Mouse (Mus musculus): ENCODE data around the gene Zfp706.

The Zfp706 gene

DNA sequence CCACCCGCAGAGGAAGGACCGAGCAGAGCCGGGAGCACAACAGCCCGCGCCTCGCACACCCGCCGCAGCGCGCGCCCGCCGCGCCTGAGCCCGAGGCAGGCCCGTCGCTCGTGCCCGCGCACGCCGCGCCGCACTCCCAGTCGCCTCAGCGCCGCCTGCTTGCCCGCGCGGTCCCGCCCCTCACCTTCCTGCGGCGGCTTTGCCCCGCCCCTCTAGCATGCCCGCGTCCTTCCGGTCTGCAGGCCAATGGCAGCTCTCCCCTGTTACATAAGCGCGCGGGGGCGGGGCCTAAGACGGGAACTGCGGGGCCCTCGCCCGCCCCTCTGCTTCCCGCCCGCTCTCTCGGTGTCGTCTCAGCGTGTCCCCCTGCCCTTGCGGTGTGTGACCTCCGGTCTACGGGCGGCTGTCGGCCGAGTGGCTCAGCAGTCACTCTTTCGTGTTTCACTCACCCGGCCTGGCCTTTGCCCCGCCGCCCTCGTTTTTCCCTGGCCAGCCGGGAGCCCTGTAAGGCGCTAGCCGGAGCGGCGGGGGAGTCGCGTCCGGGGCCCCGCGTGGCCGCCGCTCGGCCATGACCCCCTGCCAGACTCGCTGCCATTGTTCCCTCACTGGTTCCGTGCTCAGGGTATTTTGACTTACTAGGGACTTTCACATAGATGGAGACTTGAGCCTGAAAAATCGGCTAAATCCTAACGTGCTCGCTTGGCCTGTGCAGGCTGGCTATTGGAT is at the start of gene Zfp706:
Gene Zfp706 (minus strand): TSS at position 541 of the 726 bp plus-strand sequence.
- DNase-seq, result peak; percentile 100

DNA sequence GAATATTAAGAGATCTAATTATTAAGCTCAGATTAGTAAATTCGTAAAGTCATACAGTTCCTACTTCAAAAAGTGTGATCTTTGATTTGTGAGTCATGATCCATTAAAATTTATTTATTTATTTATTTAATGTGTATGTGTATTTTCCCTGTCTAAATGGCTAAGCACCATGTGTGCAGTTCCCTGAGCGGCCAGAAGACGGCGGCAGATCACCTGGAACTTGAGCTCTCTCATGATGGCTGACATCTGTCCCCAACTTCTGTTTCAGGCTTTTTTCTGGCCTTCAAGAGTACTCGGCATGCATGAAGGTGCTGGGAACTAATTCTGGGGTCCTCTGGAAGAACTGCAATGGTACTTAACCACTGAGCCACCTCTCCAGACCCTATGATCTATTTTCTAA is 47.0 kb upstream of the Zfp706 start:
- no peak for DNase-seq

DNA sequence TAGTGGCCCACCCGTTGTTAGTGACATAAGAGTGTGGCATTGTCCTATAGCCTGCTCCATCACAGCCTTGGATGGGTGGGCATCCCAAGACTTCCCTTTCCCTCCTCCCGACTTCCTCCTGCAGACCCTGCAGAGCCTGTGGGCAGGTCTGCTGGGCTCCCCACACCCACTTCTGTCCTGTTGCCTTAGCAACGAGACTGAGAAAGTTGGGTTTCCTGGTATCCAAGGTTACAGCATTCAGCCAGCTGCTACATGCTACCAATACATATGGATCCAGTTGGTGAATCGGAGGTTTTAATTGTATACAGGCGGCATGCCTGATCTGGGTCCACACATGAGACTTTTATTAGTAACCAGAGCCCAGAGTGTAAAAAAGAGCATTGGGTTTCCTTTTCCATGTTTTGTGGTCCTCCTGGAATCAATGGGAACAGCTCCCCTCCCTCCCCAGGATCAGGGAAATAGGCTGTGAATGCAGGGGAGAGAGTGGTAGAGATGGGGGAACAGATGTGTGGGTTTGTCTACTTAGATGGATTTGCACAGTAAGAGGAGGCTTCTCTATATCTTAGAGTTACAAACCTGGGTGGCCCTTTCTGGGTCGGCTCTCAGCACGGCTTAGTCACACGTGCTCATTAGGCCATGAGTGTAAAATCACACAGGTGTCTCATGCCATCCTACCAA is 45.7 kb upstream of the Zfp706 start:
- no peak for DNase-seq

DNA sequence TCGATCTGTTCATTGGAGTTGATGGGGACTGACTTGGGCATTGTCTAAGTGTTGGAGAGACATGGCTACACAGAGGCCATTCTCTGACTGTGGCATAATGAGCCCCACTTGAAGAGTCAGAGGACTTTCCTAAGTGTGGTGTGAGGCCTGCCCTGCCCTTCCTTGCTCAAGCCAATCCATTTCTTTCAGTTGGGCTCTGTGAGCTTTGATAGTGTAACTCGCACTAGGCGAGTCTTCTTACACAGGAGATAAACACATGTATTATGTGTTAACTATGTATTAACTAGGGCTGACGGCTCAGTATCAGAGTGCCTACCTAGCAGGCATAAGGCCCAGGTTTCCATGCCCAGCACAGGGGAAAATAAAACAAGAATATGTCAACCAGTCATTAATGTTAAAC is 39.8 kb upstream of the Zfp706 start:
- DNase-seq, result no peak

DNA sequence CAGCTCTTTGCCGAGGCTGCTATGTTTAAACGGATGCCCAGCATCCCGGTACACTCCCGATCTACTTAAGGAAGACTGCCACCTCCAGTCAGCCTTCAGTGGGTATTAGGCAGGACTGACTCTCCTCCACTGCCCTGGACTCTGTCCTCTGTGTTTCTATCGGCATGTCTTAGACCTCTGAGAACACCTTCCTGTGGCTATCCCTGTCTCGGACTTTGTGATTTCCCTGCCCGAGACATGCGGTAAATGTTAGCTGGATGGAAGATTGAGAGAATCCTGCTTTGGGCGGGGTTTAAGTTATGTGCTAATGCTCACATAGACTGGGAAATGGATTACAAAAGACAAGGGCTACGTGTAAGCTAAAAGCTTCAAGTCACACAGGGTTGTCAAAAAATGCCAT is 39.0 kb upstream of the Zfp706 start:
- DNase-seq, result no peak

DNA sequence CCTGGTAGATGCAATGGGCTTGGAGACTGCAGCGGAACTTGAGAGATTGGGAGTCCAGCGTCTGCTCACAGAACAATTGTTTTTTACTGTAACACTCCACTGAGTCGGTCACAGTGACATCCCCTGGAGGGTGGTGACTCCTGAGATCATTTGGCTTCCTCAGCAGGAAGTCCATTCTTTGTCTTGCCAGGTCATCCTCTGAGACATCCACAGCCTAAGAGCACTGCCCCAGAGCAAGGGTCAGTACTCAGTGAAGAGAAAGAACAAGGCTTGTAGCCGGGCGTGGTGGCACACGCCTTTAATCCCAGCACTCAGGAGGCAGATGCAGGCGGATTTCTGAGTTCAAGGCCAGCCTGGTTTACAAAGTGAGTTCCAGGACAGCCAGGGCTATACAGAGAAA is 38.6 kb upstream of the Zfp706 start:
- no peak for DNase-seq

DNA sequence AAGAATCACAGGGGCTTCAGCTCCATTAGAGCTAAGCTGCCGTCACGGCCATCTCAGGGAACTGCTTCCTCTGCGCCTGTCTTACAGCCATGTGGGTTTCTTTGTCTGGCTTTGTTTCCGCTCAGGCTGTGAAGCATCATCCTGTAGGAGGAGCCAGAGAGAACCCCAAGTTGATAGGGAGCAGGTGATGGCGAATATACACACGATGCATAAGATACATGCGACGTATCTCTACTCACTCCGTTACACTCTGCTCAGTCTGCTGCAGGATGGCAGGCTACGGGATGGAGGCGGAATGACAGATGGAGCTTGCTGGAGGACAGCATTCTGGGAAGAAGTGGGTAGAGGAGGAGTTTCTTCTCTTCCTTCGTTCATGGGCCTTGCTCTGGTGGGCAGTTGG is 37.9 kb upstream of the Zfp706 start:
- DNase-seq, result no peak

DNA sequence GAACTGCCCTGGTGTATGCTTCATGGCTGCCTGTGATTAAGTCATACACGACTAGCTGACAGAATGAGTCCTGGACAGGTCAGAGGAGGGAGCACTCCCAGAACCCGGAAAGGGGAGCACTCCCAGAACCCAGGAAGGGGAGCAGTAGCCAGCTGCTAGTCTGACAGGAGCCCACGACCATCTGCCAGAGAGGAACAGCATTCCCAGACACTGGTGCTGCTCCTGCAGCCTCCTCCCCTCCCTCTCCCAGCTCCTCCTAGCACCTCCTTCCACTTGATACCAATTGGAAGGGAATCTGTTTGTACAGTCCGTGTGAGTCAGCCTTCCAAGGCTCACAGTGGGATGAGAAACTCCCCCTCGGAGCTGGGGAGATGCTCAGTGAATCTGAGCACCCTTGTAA is 35.0 kb upstream of the Zfp706 start:
- no peak for DNase-seq

DNA sequence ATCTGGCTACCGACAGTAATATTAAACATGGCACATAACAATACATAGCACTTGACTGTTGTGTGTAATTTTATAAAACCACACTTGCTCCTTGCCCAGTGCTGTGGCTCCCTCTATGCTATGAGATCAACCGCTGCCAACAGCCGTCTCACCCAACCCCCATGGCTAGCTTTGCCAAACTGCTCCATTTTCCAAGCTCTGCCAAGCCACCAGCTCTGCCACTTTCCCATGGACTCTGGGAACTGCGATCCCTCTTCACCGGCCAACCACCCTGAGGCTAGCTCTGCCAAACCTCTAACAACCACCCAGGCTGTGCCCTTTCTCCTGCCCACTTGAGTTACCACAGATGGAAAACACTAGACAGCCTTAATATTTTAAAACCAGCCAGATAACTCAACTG is 33.6 kb upstream of the Zfp706 start:
- DNase-seq, result no peak

DNA sequence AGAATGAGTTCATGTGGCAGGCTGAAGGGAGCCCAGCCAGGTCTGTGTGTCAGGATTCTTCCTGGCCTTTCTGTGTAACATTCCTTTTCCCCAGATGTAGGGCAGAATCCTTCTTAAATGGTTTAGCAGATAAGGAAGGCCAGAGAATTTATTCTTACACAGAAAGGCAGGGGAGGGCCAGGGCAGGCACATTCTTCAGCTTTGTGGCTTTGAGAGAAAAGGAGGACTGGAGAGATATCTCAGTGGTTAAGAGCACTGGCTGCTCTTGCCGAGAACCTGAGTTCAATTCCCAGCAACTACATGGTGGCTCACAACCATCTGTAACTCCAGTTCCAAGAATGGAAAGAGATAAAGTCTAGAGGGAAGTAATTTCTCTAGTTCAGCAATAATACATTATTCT is 31.1 kb upstream of the Zfp706 start:
- no peak for DNase-seq

DNA sequence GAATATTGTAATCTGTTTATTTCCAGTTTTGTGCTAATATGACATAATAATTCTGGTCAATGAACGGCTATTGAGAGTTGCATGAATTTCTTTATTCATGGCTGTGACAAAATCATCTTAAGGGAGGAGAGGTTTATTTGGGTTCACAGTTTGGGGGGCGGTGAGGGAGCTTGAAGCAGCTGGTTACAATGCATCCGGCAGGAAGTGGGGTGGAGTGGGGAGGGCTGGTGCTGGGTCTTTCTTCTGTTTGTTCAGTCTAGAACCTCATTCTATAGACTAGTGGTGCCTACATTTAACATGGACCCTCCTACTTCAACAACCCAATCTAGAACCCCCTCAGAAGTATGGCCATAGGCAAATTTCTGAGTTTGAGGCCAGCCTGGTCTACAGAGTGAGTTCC is 30.1 kb upstream of the Zfp706 start:
- DNase-seq, result no peak

DNA sequence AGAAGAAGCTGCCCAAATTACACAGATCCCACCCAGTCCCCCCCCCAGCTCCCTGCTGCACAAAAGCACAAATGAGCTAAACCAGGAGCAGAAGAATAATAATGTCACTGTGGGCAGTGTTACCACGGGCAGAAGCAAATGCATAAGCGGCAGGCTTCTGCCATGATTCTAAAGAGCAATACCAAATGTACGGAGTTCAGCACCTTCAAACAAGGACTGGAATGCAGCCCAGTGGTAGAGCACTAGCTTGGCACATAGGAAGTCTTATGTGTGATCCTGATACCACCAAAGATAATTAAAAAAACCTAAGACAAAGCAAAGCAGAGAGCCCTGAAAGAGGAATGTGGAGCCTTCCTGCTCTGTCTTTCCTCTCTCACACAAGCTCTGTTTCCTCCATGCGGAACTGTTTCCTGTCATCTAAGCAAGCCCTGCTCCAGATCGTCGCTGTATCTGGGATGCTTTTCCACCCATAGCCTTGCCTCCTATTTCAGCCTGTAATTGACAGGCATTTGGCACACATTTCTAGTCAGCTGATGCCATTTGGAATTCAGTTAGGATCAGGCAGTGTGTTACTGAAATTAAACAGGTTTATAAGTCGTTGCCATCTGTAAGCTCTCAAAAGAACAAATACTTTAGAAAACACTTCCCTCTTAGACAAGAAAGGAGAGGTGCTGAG is 29.0 kb upstream of the Zfp706 start:
- DNase-seq, result no peak

DNA sequence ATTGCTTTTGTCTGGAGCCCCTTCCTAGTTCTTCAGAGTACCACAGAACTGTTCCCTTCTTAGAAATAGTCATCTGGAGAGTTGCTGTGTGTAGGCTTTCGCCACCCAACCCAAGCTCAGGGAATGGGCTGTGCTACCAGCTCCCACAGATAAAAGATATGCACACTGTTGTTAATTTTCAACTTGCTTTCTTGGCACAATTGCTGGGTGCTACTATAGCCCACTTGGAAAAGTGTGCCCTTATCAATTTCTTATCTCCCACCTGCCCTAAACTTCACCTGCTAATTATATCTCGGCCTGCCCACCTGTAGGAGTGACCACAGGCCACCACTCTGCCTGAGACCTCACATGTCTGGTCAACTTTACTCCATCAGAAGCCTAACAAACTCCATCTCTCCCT is 26.6 kb upstream of the Zfp706 start:
- DNase-seq, result no peak

DNA sequence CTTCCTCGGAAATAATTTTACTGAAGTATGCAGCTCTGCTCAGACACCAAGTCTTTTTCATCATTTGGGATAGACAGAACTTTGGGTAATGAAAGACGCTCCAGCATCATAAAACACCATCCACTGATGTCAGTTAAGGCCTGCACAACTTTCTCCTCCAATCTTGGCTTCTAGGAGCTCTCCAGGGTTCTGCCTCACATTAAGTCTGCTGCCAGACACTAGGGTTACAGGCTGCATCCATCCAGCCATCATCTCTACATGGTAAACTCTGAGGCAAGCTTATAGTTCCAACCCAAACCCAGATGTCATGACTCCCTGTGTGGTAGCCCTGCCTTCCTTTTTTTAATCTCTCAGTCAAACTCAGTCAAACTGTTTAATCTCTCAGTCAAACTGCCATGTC is 25.9 kb upstream of the Zfp706 start:
- no peak for DNase-seq

DNA sequence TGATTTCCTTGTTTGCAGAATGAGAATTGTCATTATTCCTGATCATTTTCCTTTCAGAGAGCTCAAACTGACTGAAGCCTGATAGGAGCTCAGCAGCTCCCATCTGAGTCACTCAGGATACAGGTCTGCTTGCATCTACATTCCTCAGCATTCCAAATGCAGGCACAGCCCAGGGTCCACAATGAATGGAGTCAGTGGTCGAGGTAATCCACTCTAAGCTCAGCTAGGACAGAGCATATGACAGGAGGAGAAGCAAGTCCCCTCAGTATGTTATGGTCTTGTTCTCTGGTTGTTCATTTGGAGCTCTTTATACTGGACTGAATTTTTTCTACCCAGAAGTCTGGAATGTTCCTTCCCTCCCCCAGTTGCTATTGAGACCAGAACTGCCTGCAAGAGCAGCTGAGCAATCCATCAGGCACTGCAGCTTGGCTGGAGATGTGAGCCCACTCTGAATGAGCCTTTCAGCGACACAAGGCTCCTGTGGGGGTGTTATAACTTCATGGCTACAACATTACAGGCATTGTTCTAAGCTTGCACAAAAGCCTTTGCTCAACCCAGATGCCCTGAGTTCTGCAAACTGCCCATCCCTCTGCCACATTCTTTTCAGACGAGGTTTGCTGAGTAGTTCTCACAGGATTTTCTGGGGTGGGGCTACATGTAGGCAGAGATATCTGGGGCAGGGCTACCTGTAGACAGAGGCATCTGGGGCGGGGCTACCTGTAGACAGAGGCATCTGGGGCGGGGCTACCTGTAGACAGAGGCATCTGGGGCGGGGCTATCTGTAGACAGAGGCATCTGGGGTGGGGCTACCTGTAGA is 24.0 kb upstream of the Zfp706 start:
- DNase-seq, result no peak

DNA sequence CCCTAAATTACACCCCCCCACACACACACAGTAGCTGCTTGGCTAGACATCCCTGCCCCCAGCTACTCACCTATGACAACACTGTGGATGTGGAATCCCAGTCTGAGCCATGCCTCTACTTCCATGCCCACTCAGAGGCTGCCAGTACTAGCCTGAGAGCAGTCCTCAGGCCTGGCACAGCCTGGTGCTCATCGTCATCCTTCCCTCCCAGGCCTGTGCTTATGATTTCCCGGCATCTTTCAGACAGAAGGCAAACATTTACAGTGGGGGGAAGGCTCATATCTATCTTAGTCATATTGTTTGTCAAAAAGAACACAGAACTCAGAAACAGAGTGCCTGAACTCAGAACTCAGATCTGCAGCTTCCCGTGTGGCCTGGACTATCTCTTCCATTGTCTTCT is 23.4 kb upstream of the Zfp706 start:
- no peak for DNase-seq

DNA sequence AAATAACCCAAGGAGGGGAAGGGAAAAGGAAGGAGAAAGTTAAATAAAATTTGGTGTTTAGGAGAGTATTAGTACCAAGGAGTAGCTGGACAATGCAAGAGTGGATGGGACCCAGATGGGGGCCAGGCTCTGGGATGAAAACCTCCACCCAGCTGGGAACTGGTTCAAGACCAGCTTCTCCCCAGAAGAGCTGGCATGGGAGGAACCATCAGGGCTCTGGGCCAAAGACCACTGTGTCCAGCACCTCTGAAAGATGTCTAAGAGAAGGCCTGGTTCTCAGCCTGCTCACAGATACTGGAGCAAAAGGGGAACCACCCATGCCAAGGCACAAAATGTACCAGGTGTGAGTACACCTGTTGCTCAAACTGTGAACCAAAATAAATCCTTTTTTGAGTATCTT is 20.4 kb upstream of the Zfp706 start:
- DNase-seq, result no peak

DNA sequence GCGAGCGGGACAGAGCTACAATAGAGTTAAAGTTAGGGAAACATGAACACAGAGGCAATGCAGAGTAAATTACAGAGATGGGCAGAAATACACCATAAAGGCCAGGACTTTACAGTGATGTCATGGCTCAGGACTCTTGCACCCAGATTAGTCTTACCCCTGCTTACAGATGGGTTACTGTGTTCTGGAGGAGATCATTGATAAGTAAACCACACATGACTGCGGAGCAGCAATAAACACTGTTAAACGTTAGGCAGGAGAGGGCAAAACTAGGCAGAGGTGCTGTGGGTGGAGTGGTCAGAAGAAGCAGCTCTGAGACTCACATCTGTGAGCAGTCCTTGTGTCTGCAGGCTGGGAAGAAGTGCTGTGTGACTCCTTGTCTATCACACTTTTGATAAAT is 18.9 kb upstream of the Zfp706 start:
- no peak for DNase-seq

DNA sequence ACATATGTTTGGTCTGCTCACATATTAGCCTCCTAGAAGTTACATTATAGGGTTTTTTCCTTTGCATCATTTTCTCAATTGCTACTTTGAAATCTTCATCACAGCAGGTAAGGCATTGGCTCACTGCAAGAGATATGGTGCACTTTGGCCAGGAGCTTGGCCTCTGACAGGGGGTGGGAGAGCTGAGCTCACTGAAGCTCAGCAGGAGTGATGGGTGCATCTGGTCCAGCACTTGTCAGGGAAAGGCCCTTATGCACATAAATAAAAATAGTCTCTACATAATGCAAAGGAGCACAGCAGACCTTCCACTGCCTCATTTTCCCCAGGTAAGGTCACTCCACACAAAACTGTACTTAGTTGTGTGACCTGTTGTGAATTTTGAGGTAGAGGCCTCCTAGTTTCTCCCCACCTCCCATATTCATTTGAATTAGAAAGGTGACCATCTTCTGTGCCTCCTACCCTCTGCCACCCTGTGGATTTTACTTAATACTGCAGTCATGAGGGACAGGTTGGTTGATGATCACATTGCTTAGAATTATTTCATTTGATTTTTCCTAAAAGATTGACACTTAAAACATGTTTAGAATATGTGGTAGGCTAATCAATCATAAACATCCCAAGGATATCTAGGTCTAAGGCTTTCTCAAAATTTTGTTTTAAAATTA is 13.1 kb upstream of the Zfp706 start:
- no peak for DNase-seq

DNA sequence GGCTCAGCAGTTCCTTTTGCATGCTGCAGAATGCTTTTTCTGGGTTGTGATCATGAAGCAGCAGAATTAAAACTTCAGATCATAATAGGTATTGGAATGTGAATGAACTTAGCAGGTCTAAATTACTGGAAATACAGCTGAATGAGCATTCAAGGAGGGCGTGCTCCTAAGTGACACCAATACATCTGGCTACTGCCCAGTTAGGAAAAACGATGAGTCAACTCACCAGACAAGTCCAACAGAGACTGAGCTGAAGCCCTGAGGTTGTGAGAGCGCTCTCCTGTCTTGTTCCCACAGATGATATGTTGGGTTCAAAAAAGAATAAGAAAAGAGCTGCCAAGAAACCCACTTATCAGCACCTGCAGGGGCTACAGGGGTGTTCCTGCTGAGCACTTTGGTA is 11.9 kb upstream of the Zfp706 start:
- no peak for DNase-seq

DNA sequence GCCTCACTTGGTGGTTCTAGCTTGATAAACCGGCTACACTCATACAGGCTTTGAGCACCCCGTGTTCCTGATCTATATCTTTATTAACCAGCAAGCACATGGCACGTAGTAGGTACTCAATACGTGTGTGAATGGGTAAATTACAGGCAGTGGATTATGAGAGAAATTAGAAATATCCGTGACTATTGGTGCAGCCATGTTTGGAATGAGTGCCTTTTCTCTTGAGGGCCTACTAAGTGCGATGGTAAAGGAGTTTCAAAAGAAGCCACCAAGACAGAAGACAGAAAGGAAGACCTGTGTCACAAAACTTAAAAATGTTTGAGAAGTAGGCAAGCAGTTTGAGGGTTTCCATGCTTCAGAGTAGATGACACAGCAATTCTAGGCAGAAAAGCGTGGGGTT is 4.3 kb upstream of the Zfp706 start:
- DNase-seq, result no peak

DNA sequence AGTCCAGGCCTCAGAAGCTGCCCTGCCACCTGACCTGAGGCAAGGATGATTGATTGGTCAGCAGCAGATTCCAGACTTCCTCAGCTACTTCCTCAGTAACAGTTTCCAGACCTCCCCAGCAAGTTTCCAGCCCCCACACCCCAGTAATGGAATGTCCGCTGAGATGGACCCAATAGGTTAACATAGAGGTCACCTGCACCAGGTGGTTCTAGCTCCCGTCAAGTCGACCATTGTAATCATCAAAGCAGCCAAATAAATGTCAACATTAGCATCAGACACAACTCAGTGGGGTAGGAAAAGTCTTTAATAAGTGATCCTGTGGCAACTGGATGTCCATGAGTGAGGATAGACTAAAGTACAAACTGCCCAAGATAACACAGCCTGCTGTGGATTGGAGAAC is 3.7 kb upstream of the Zfp706 start:
- DNase-seq, result no peak

DNA sequence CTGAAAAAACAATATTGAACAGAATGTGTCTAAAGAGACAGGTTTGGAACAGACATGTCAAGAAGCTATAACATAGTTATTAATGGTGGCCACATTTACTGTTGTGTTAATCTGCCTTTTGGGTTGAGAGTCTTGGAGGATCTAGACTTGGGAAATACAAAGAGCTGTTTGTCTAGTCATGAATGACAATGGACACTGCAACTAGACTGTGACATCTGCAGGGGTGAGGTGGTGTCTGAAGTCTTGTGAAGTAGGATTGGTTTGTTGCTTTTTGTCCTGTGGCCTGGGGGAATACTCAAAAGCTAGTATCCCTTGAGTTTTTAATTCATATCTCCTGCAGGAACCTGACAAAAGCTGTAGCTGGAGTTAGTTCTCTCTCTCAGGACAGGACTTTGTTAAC is 973 bp upstream of the Zfp706 start:
- no peak for DNase-seq

Data from liver (tissue).